Mouse (Mus musculus): ENCODE data around the gene Lpin1. TPM values are rescaled to one million over a fixed set of nuclear protein-coding genes. Genes with fewer than 3 reads are reported as not detected.
A peak's percentile ranks its signal among the peaks of the same experiment; 100 is the strongest.

Gene Lpin1
- polyA plus RNA-seq, 1 experiment from 2014 or later = 6.5 TPM

GRCm38 (mm10) chr12:16615738-16616137 is 5.0 kb upstream of the Lpin1 start:
- Histone ChIP-seq H3K9me3 (replicated peaks) (no peaks in the 10 kb centered on the region), H3K27ac (replicated peaks) (no peak overlapping the region), H3K36me3 (no peaks in the 10 kb centered on the region), H3K9ac (no peak overlapping the region), H3K27me3 (no peaks in the 10 kb centered on the region), H3K4me3 (replicated peaks) (no peak overlapping the region), H3K4me1 (peaks cover 21% of the 10 kb centered on the region), H3K4me2 (replicated peaks) (no peak overlapping the region)
- 71% methylated on average over 2 of the region's 2 CpGs for WGBS
- no peak for ATAC-seq (ENCODE audit: insufficient number of reproducible peaks, low FRiP score, low TSS enrichment, low read depth)

GRCm38 (mm10) chr12:16614556-16614955 is 3.8 kb upstream of the Lpin1 start:
- no peak overlapping the region for H3K4me3 ChIP-seq (replicated peaks)
- no peaks in the 10 kb centered on the region for H3K27me3 ChIP-seq
- no peak for ATAC-seq (ENCODE audit: insufficient number of reproducible peaks, low FRiP score, low TSS enrichment, low read depth)
- no peak overlapping the region for H3K9ac ChIP-seq
- 62% methylated on average over 3 of the region's 3 CpGs for WGBS
- no peaks in the 10 kb centered on the region for H3K36me3 ChIP-seq
- H3K9me3 ChIP-seq (replicated peaks) = no peaks in the 10 kb centered on the region
- H3K27ac ChIP-seq (replicated peaks) = no peak overlapping the region
- peaks cover 15% of the 10 kb centered on the region for H3K4me1 ChIP-seq
- H3K4me2 ChIP-seq (replicated peaks) = no peak overlapping the region

DNA sequence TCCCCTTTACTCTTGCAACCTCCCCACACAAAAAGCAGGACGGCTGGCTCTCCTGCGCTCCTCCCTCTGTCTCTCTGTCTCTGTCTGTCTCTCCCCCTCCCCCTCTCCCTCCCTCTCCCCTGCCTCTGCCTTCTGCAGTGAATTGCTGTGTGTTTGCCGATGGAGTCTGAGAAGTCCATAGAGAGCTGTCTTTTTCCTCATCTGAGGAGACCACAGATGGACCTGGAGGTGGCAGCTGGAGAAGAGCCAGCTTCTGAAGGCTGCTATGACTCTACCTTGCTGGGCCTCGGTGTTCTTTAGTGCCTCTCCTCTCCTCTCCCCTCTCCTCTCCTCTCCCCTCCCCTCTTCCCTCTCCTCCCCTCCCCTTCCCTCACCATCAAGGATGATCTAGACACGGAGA is 5.1 kb downstream of the Lpin1 start:
- Histone ChIP-seq H3K27me3 (no peaks in the 10 kb centered on the region), H3K4me2 (replicated peaks) (no peak overlapping the region), H3K36me3 (no peaks in the 10 kb centered on the region), H3K4me1 (no peaks in the 10 kb centered on the region), H3K9ac (no peak overlapping the region), H3K9me3 (replicated peaks) (no peaks in the 10 kb centered on the region), H3K4me3 (replicated peaks) (no peak overlapping the region), H3K27ac (replicated peaks) (no peak overlapping the region)
- ATAC-seq (ENCODE audit: insufficient number of reproducible peaks, low FRiP score, low TSS enrichment, low read depth) = no peak
- WGBS = 65% methylated on average over 5 of the region's 5 CpGs

GRCm38 (mm10) chr12:16602271-16602670 is 8.5 kb downstream of the Lpin1 start:
- Histone ChIP-seq H3K4me2 (replicated peaks) (no peak overlapping the region), H3K27ac (replicated peaks) (no peak overlapping the region), H3K9me3 (replicated peaks) (no peaks in the 10 kb centered on the region), H3K4me1 (no peaks in the 10 kb centered on the region), H3K36me3 (no peaks in the 10 kb centered on the region), H3K9ac (no peak overlapping the region), H3K27me3 (no peaks in the 10 kb centered on the region), H3K4me3 (replicated peaks) (no peak overlapping the region)
- 79% methylated on average over 4 of the region's 4 CpGs for WGBS
- ATAC-seq (ENCODE audit: insufficient number of reproducible peaks, low FRiP score, low TSS enrichment, low read depth) = no peak

DNA sequence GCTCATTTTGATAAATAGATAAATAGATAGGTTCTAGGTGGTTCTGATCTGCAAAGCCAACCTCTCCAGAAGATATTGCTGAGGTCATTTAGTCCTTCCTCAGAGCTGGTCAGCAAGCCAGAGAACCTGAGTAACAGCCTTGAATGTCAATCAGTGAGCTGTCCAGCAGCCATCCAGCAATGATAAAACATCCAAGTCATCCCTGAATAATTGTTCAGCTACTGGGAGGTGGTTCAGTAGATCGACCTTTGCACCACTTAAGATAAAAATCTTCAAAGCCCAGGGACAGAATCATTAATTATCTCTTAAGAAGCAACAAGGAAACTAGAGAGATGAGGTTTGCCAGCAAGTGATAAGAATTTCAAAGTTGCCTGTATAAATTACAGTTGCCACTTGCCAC is 10.4 kb downstream of the Lpin1 start:
- Histone ChIP-seq H3K4me1 (no peaks in the 10 kb centered on the region), H3K36me3 (no peaks in the 10 kb centered on the region), H3K4me3 (replicated peaks) (no peak overlapping the region), H3K4me2 (replicated peaks) (no peak overlapping the region), H3K27ac (replicated peaks) (no peak overlapping the region), H3K9me3 (replicated peaks) (no peaks in the 10 kb centered on the region), H3K27me3 (no peaks in the 10 kb centered on the region), H3K9ac (no peak overlapping the region)
- 71% methylated on average over 1 of the region's 1 CpGs for WGBS
- no peak for ATAC-seq (ENCODE audit: insufficient number of reproducible peaks, low FRiP score, low TSS enrichment, low read depth)

GRCm38 (mm10) chr12:16599359-16599758 is 11.4 kb downstream of the Lpin1 start:
- no peaks in the 10 kb centered on the region for H3K9me3 ChIP-seq (replicated peaks)
- H3K9ac ChIP-seq = no peak overlapping the region
- no peak overlapping the region for H3K27ac ChIP-seq (replicated peaks)
- no peaks in the 10 kb centered on the region for H3K27me3 ChIP-seq
- no peaks in the 10 kb centered on the region for H3K4me1 ChIP-seq
- 70% methylated on average over 3 of the region's 3 CpGs for WGBS
- H3K36me3 ChIP-seq = no peaks in the 10 kb centered on the region
- no peak overlapping the region for H3K4me2 ChIP-seq (replicated peaks)
- ATAC-seq (ENCODE audit: insufficient number of reproducible peaks, low FRiP score, low TSS enrichment, low read depth) = no peak
- H3K4me3 ChIP-seq (replicated peaks) = no peak overlapping the region

GRCm38 (mm10) chr12:16593761-16594160 is 17.0 kb downstream of the Lpin1 start:
- Histone ChIP-seq H3K4me2 (replicated peaks) (no peak overlapping the region), H3K4me1 (peaks cover 25% of the 10 kb centered on the region), H3K27me3 (no peaks in the 10 kb centered on the region), H3K4me3 (replicated peaks) (no peak overlapping the region), H3K27ac (replicated peaks) (no peak overlapping the region), H3K36me3 (no peaks in the 10 kb centered on the region), H3K9ac (no peak overlapping the region), H3K9me3 (replicated peaks) (no peaks in the 10 kb centered on the region)
- 85% methylated on average over 7 of the region's 7 CpGs for WGBS
- no peak for ATAC-seq (ENCODE audit: insufficient number of reproducible peaks, low FRiP score, low TSS enrichment, low read depth)

DNA sequence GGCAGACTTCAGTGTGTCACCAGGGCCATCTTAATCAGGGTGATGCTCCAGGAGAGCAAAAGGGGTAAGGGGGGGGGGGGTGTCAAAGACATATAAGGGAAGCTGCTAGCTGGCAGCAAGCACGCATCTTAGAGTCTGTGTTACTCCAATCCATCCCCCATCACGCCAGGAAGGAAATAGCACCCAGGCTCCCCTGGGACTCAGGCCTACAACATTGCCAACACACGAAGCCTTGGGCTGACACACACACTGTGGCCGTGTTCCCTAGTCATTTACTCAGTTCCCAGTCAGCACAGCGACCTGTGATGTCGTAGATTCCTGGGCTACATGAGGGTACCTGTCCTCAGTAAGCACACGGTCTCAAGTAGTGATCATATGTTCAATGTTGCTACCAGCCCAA is 17.8 kb downstream of the Lpin1 start:
- no peaks in the 10 kb centered on the region for H3K36me3 ChIP-seq
- no peaks in the 10 kb centered on the region for H3K27me3 ChIP-seq
- H3K4me3 ChIP-seq (replicated peaks) = no peak overlapping the region
- H3K9me3 ChIP-seq (replicated peaks) = no peaks in the 10 kb centered on the region
- no peak overlapping the region for H3K4me2 ChIP-seq (replicated peaks)
- no peak overlapping the region for H3K27ac ChIP-seq (replicated peaks)
- 72% methylated on average over 7 of the region's 7 CpGs for WGBS
- H3K9ac ChIP-seq = no peak overlapping the region
- peaks cover 29% of the 10 kb centered on the region for H3K4me1 ChIP-seq
- ATAC-seq (ENCODE audit: insufficient number of reproducible peaks, low FRiP score, low TSS enrichment, low read depth) = no peak

DNA sequence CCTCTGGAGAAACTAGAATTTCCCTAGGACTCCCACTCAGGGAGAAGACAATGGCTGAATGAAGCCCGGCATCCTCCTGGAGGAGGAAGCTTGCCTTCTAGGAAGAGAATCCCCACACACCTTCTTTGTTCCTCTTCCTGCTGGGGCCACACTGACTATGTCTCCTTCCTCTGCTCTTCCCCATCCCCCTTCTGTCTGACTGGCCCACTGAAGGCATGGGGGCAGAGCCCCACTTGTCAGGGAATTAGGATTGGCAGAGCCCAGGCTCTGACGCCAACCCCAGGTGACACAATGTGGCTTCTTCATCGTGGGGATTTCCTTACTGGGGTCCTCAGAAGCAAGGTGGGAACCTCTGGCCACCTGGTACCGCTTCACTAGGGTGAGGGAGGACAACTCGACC is 18.3 kb downstream of the Lpin1 start:
- H3K9ac ChIP-seq = no peak overlapping the region
- no peak overlapping the region for H3K4me3 ChIP-seq (replicated peaks)
- H3K27ac ChIP-seq (replicated peaks) = no peak overlapping the region
- peaks cover 29% of the 10 kb centered on the region for H3K4me1 ChIP-seq
- no peaks in the 10 kb centered on the region for H3K36me3 ChIP-seq
- no peaks in the 10 kb centered on the region for H3K27me3 ChIP-seq
- ATAC-seq (ENCODE audit: insufficient number of reproducible peaks, low FRiP score, low TSS enrichment, low read depth) = no peak
- H3K9me3 ChIP-seq (replicated peaks) = no peaks in the 10 kb centered on the region
- 55% methylated on average over 5 of the region's 5 CpGs for WGBS
- no peak overlapping the region for H3K4me2 ChIP-seq (replicated peaks)

- H3K9ac ChIP-seq = peak overlapping the region; percentile 7; the same call in 1 of the 2 replicates
- peak overlapping the region; percentile 35; the same call in 1 of the 2 replicates for H3K27ac ChIP-seq (replicated peaks)
- WGBS = 5% methylated on average over 15 of the region's 15 CpGs
These were observed 19.1 kb downstream of the Lpin1 start for GRCm38 (mm10) chr12:16591453-16592200.

GRCm38 (mm10) chr12:16589966-16590365 is 20.8 kb downstream of the Lpin1 start:
- H3K4me2 ChIP-seq (replicated peaks) = peak overlapping the region; percentile 90; the same call in 1 of the 2 replicates
- H3K9ac ChIP-seq = no peak overlapping the region
- H3K27ac ChIP-seq (replicated peaks) = no peak overlapping the region
- 23% methylated on average over 4 of the region's 4 CpGs for WGBS
- no peak for ATAC-seq (ENCODE audit: insufficient number of reproducible peaks, low FRiP score, low TSS enrichment, low read depth)
- peaks cover 29% of the 10 kb centered on the region for H3K4me1 ChIP-seq
- H3K9me3 ChIP-seq (replicated peaks) = no peaks in the 10 kb centered on the region
- H3K36me3 ChIP-seq = no peaks in the 10 kb centered on the region
- H3K4me3 ChIP-seq (replicated peaks) = 0 out of 2 replicates have a peak overlapping the region, but pooled peaks have one; percentile 75
- H3K27me3 ChIP-seq = no peaks in the 10 kb centered on the region

More at GRCm38 (mm10) chr12:16591453-16592200, 19.1 kb downstream of the Lpin1 start:
- Histone ChIP-seq H3K4me3 (replicated peaks) (peak overlapping the region; percentile 40), H3K27me3 (no peaks in the 10 kb centered on the region), H3K4me2 (replicated peaks) (peak overlapping the region; percentile 51), H3K36me3 (no peaks in the 10 kb centered on the region), H3K4me1 (peaks cover 29% of the 10 kb centered on the region), H3K9me3 (replicated peaks) (no peaks in the 10 kb centered on the region)
- ATAC-seq (ENCODE audit: insufficient number of reproducible peaks, low FRiP score, low TSS enrichment, low read depth) = peak; percentile 84
